Mouse (Mus musculus): Measurements from ENCODE around the gene Gm6793. TPM values are rescaled to one million over a fixed set of nuclear protein-coding genes. Genes with fewer than 3 reads are reported as not detected.

Gm6793 gene
- polyA plus RNA-seq, 1 experiment from 2014 or later, result not detected

DNA sequence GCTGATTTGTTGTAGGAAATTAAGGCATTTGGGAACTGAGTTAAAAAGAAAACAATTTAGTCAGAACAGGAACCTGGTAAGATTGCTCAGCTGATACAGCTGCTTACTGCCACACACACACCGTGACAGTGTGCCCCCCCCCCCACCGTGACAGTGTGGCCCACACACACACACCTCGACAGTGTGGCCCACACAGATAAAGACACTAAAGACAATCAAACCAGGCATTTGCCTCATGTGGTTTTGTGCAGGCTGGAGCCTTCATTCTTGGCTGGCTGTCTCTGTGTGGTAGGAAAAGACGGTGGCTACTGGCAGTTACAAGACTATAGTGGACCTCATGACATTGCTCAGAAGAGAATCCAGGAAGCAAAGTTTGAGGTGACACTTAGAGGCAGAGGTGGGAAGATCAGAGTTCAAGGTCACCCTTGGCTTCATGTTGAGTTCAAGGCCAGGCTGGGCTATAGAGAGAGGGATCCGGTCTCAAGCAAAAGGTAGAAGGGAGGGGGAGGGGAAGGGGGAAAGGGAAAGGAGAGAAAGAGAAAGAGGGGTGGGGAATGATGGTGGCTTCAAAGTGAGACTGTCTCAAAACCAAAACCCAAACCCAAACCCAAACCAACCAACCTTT is 47.5 kb downstream of the Gm6793 start:
- 47% methylated on average over 5 of the region's 5 CpGs for WGBS (ENCODE audit: missing documents)

DNA sequence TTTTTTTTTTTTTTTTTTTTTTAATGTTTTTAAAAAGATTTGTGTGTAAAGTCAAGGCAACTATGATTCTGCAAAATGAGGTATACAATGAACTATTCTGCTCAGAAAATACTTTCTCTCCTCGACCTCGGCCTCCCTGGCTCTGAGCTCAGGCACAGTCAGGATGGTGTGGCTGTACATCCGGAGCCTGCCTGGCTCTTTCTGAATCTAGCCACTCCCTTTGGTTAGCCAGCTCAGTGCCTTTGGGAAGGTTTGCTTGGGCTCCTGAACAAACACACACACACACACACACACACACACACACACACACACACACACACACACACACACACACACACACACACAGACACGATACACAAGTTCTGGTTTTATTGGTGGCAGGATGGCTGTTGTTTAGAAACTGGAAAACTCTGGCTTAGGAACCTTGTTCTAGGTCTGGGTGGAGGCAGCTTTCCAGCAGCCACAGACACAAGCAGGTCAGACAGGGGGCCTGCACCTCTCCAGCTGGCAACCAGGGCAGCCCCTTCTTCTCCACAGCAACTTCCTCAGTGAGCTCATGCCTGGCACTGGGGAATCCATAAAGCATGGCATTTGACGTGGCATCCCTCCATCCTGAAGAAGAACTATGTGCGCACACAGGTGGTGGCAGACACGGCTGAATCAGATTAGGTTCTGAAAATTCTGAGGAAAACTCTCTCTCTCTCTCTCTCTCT is 49.8 kb downstream of the Gm6793 start:
- H3K36me3 ChIP-seq (ENCODE audit: inconsistent target), result no peaks in the 10 kb centered on the region
- H3K4me3 ChIP-seq (ENCODE audit: inconsistent target), result no peak overlapping the region
- 67% methylated on average over 4 of the region's 7 CpGs for WGBS (ENCODE audit: missing documents)
- H3K27ac ChIP-seq, result no peak overlapping the region
- no peaks in the 10 kb centered on the region for H3K79me2 ChIP-seq (ENCODE audit: inconsistent target)

More for the DNA sequence above, 47.5 kb downstream of the Gm6793 start:
- Histone ChIP-seq H3K4me3 (ENCODE audit: inconsistent target) (no peak overlapping the region), H3K36me3 (ENCODE audit: inconsistent target) (no peaks in the 10 kb centered on the region), H3K79me2 (ENCODE audit: inconsistent target) (no peaks in the 10 kb centered on the region), H3K27ac (no peak overlapping the region)

DNA sequence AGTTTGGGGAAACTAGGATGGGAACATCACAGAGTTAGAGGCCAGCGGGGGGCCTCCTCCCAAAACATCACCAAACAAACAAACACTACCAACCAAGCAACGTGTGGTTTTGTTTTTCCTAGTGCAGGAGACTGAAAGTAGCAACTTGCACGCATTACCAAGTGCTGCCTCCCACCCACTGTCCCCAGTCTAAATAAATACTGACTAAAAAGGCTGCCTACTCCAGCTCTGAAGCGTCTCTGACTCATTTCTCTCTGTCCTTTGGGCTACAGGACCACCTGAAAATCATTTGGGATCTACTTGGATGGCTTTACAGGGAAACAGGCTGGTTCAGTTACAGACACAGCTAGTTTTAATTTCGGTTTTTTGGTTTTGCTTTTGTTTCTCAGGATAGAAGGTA is 50.5 kb downstream of the Gm6793 start:
- Histone ChIP-seq H3K27ac (no peak overlapping the region), H3K4me3 (ENCODE audit: inconsistent target) (no peak overlapping the region), H3K36me3 (ENCODE audit: inconsistent target) (no peaks in the 10 kb centered on the region), H3K79me2 (ENCODE audit: inconsistent target) (no peaks in the 10 kb centered on the region)
- WGBS (ENCODE audit: missing documents), result 74% methylated on average over 5 of the region's 5 CpGs

DNA sequence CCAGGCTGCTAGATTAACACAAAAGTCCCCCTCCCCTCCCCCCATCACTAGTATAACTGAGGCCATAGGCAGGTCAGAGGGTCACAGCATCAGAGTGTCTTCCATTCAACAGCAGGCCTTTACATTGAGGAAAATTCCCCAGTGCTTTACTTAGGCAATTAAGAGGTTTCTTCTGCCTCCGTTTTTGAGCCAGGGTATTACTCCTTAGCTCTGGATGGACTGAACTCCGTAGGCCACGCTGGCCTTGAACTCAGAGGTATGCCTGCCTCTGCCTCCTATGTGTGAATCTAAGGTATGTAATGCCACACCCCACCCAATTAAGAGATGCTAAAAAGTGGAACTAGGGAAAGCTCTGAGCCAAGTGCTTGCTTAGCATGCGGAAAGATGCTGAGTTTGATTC is 51.3 kb downstream of the Gm6793 start:
- 89% methylated on average over 4 of the region's 4 CpGs for WGBS (ENCODE audit: missing documents)
- no peak overlapping the region for H3K4me3 ChIP-seq (ENCODE audit: inconsistent target)
- H3K79me2 ChIP-seq (ENCODE audit: inconsistent target), result no peaks in the 10 kb centered on the region
- H3K27ac ChIP-seq, result no peak overlapping the region
- no peaks in the 10 kb centered on the region for H3K36me3 ChIP-seq (ENCODE audit: inconsistent target)

Other genes starting within 250 kb of the Gm6793 start
- 61.2 to 192 TPM (median 103 TPM) in 3 replicates for gene Cfdp1, start 160.7 kb downstream of the Gm6793 start, polyA plus RNA-seq (2018)
- 0.53 to 0.90 TPM (median 0.80 TPM) in 3 replicates for gene Tmem170, start 138.3 kb downstream of the Gm6793 start, polyA plus RNA-seq (2018)
- gene Chst5, start 104.6 kb downstream of the Gm6793 start, polyA plus RNA-seq (2018), result not detected in 3 replicates
- gene Tmem231, start 81.2 kb downstream of the Gm6793 start, polyA plus RNA-seq (2018), result 0.35 to 0.98 TPM (median 0.72 TPM) in 3 replicates
- 61.3 to 79.8 TPM (median 77.3 TPM) in 3 replicates for gene Gabarapl2, start 74.3 kb downstream of the Gm6793 start, polyA plus RNA-seq (2018)
- gene Adat1, start 22.7 kb downstream of the Gm6793 start, polyA plus RNA-seq (2018), result 0.93 to 1.9 TPM (median 0.98 TPM) in 3 replicates
- gene Kars, start 3.7 kb downstream of the Gm6793 start, polyA plus RNA-seq (2018), result 45.9 to 89.3 TPM (median 65.7 TPM) in 3 replicates
- gene Terf2ip, start 3.6 kb downstream of the Gm6793 start, polyA plus RNA-seq (2018), result 9.5 to 15.2 TPM (median 11.1 TPM) in 3 replicates